Mouse (Mus musculus) cerebellum, adult (tissue): Measurements from ENCODE around the gene Alkbh4.

ENCODE experiments used
- ATAC-seq: cut with Nextera tagmentation; 2 replicates; pipeline ENCODE4 v1.9.2; 2017; ENCODE audit warnings: mild to moderate bottlenecking, moderate library complexity, mixed read lengths; ENCODE audit not compliant: insufficient number of reproducible peaks, low FRiP score, low TSS enrichment

Alkbh4 gene

GRCm38 (mm10) chr5:136173606-136174463, 37.9 kb downstream of the Alkbh4 start:
- ATAC-seq, result no peak

- no peak for ATAC-seq
Observed at GRCm38 (mm10) chr5:136179594-136179993, 43.6 kb downstream of the Alkbh4 start.

- no peak for ATAC-seq
Observed at GRCm38 (mm10) chr5:136181197-136181596, 45.3 kb downstream of the Alkbh4 start.

- no peak for ATAC-seq
Observed at GRCm38 (mm10) chr5:136182049-136182448, 46.1 kb downstream of the Alkbh4 start.

- ATAC-seq, result no peak
Observed at GRCm38 (mm10) chr5:136182830-136183229, 46.9 kb downstream of the Alkbh4 start.

GRCm38 (mm10) chr5:136183766-136184165, 47.8 kb downstream of the Alkbh4 start:
- no peak for ATAC-seq

- no peak for ATAC-seq
Observed at GRCm38 (mm10) chr5:136186723-136187122, 50.8 kb downstream of the Alkbh4 start.
